Mouse (Mus musculus) hindbrain, embryonic 14.5 days (tissue): ENCODE results near the gene Klra4. TPM values are rescaled to one million over a fixed set of nuclear protein-coding genes. Genes with fewer than 3 reads are reported as not detected.

ENCODE experiments used
- polyA plus RNA-seq: library from polyadenylated mRNA; unstranded; fragments of >200 nt; fragmentation: Nextera tagmentation; extraction: Ambion mirVana; gene quantifications from 2 replicates; pipeline ENCODE4 v1.2.1, GENCODE M21; 2014

Klra4 gene
- polyA plus RNA-seq, 1 experiment from 2014 or later: not detected

Other genes with a start within 250 kb of the Klra4 start
- gene Gm17631, start 204.6 kb downstream of the Klra4 start, polyA plus RNA-seq: not detected in 2 replicates
- not detected in 2 replicates for gene Klra17, start 190.6 kb downstream of the Klra4 start, polyA plus RNA-seq
- gene Klra5, start 149.6 kb downstream of the Klra4 start, polyA plus RNA-seq: not detected in 2 replicates
- not detected in 2 replicates for gene Klra6, start 40.3 kb downstream of the Klra4 start, polyA plus RNA-seq
- not detected in 2 replicates for gene Klra8, start 62.6 kb upstream of the Klra4 start, polyA plus RNA-seq
- not detected in 2 replicates for gene Klra9, start 125.8 kb upstream of the Klra4 start, polyA plus RNA-seq
- not detected in 2 replicates for gene Klra7, start 166.1 kb upstream of the Klra4 start, polyA plus RNA-seq
- not detected in 2 replicates for gene Klra10, start 214.7 kb upstream of the Klra4 start, polyA plus RNA-seq